Mouse (Mus musculus): ENCODE data around the gene Ppp1r13b. TPM values are rescaled to one million over a fixed set of nuclear protein-coding genes. Genes with fewer than 3 reads are reported as not detected.

Ppp1r13b gene
- total and polyA plus RNA-seq, 3 experiments = 0.42 to 2.0 (median 0.64) TPM

- H3K79me2 ChIP-seq (replicated peaks; ENCODE audit: control insufficient read depth, extremely low read depth, insufficient read depth, poor library complexity, severe bottlenecking) = no peaks in the 10 kb centered on the region
- no peak overlapping the region for H3K4me2 ChIP-seq (ENCODE audit: insufficient read depth, low read depth, poor library complexity, severe bottlenecking)
- dilution Hi-C loops (cut with MboI; ENCODE audit: extremely low pct_ligation_motif_present, extremely low pct_unique_long_range_greater_than_20kb, low sequenced_read_pairs) = no loop called here
- peaks cover 81 to 95% of the 10 kb centered on the region in 2 experiments for H3K36me3 ChIP-seq (replicated peaks in 1 of 2; ENCODE audit: control insufficient read depth in 1 of 2, insufficient read depth in 1 of 2, low read length in 1 of 2)
- DNase-seq (ENCODE audit: extremely low read depth) = no peak
- no peak overlapping the region for H3K4me3 ChIP-seq (replicated peaks in 1 of 3; ENCODE audit: low read depth in 2 of 3, low read length in 2 of 3, poor library complexity in 1 of 3)
- peaks cover 0 to 11% of the 10 kb centered on the region in 2 experiments; a peak in 1 of 4 replicates for H3K4me1 ChIP-seq (ENCODE audit: control insufficient read depth in 1 of 2, insufficient read depth in 2 of 2)
- TF ChIP-seq ELF1 (IDR thresholded peaks at IDR 0.05; ENCODE audit: low read depth, low read length) (no peak), RAD21 (IDR thresholded peaks at IDR 0.05; ENCODE audit: low read depth, low read length) (peak; percentile 33), CTCF (conservative IDR thresholded peaks at IDR 0.05 in 1 of 2, IDR thresholded peaks at IDR 0.05 in 1 of 2; ENCODE audit: low read depth in 2 of 2, low read length in 2 of 2) (peak in 1 of 2 experiments; percentile 40; a peak in 2 of 4 replicates), JUN (IDR thresholded peaks at IDR 0.05; ENCODE audit: insufficient read depth, low read depth, low read length) (no peak), ZMIZ1 (IDR thresholded peaks at IDR 0.05; ENCODE audit: low read depth, low read length) (no peak), SMC3 (IDR thresholded peaks at IDR 0.05; ENCODE audit: low read depth, low read length) (peak; percentile 23)
- H3K27ac ChIP-seq (ENCODE audit: insufficient read depth, low read depth) = no peak overlapping the region
- in situ Hi-C loops (cut with MboI; ENCODE audit: low pct_ligation_motif_present, low pct_unique_long_range_greater_than_20kb, low sequenced_read_pairs) = no loop called here
- peaks cover 10% of the 10 kb centered on the region for H3K9me3 ChIP-seq (replicated peaks; ENCODE audit: low read length)
- H3K9ac ChIP-seq (ENCODE audit: insufficient read depth, low read depth) = no peak overlapping the region
- no peaks in the 10 kb centered on the region for H3K27me3 ChIP-seq (replicated peaks)
These were observed 128.4 kb downstream of the Ppp1r13b start for GRCm38 (mm10) chr12:111779544-111779943.

Other genes with a start within 250 kb of the Ppp1r13b start
- 3.2 and 3.7 TPM in 2 replicates for gene Ckb, start 235.8 kb downstream of the Ppp1r13b start, total RNA-seq (2012; rRNA removed)
- not detected in 2 replicates for gene Ckb, start 235.8 kb downstream of the Ppp1r13b start, total RNA-seq (2014; rRNA removed)
- 0.27 and 0.54 TPM in 2 replicates for gene Ckb, start 235.8 kb downstream of the Ppp1r13b start, polyA plus RNA-seq (2012; ENCODE audit: insufficient read length, low read depth)
- 37.4 and 55.0 TPM in 2 replicates for gene Trmt61a, start 230.0 kb downstream of the Ppp1r13b start, total RNA-seq (2012; rRNA removed)
- gene Trmt61a, start 230.0 kb downstream of the Ppp1r13b start, total RNA-seq (2014; rRNA removed) = 21.8 and 23.3 TPM in 2 replicates
- 34.1 and 35.5 TPM in 2 replicates for gene Trmt61a, start 230.0 kb downstream of the Ppp1r13b start, polyA plus RNA-seq (2012; ENCODE audit: insufficient read length, low read depth)
- gene Bag5, start 194.9 kb downstream of the Ppp1r13b start, total RNA-seq (2012; rRNA removed) = 24.1 and 26.9 TPM in 2 replicates
- gene Bag5, start 194.9 kb downstream of the Ppp1r13b start, total RNA-seq (2014; rRNA removed) = 25.6 and 27.9 TPM in 2 replicates
- 27.9 and 29.2 TPM in 2 replicates for gene Bag5, start 194.9 kb downstream of the Ppp1r13b start, polyA plus RNA-seq (2012; ENCODE audit: insufficient read length, low read depth)
- 38.7 and 43.6 TPM in 2 replicates for gene Apopt1, start 194.8 kb downstream of the Ppp1r13b start, total RNA-seq (2012; rRNA removed)
- 35.9 and 36.0 TPM in 2 replicates for gene Apopt1, start 194.8 kb downstream of the Ppp1r13b start, total RNA-seq (2014; rRNA removed)
- gene Apopt1, start 194.8 kb downstream of the Ppp1r13b start, polyA plus RNA-seq (2012; ENCODE audit: insufficient read length, low read depth) = 49.1 and 49.9 TPM in 2 replicates
- gene Klc1, start 149.3 kb downstream of the Ppp1r13b start, total RNA-seq (2012; rRNA removed) = 45.2 and 55.1 TPM in 2 replicates
- 44.4 and 45.6 TPM in 2 replicates for gene Klc1, start 149.3 kb downstream of the Ppp1r13b start, total RNA-seq (2014; rRNA removed)
- gene Klc1, start 149.3 kb downstream of the Ppp1r13b start, polyA plus RNA-seq (2012; ENCODE audit: insufficient read length, low read depth) = 77.0 and 116 TPM in 2 replicates
- gene Xrcc3, start 94.2 kb downstream of the Ppp1r13b start, total RNA-seq (2012; rRNA removed) = 16.3 and 21.8 TPM in 2 replicates
- 7.4 and 11.8 TPM in 2 replicates for gene Xrcc3, start 94.2 kb downstream of the Ppp1r13b start, total RNA-seq (2014; rRNA removed)
- gene Xrcc3, start 94.2 kb downstream of the Ppp1r13b start, polyA plus RNA-seq (2012; ENCODE audit: insufficient read length, low read depth) = 12.9 and 13.3 TPM in 2 replicates
- gene Zfyve21, start 93.9 kb downstream of the Ppp1r13b start, total RNA-seq (2012; rRNA removed) = 5.9 and 8.4 TPM in 2 replicates
- gene Zfyve21, start 93.9 kb downstream of the Ppp1r13b start, total RNA-seq (2014; rRNA removed) = 6.3 and 7.6 TPM in 2 replicates
- 3.3 and 4.1 TPM in 2 replicates for gene Zfyve21, start 93.9 kb downstream of the Ppp1r13b start, polyA plus RNA-seq (2012; ENCODE audit: insufficient read length, low read depth)
- gene Atp5mpl, start 58.9 kb upstream of the Ppp1r13b start, total RNA-seq (2012; rRNA removed) = 224 and 276 TPM in 2 replicates
- gene Atp5mpl, start 58.9 kb upstream of the Ppp1r13b start, total RNA-seq (2014; rRNA removed) = 669 and 768 TPM in 2 replicates
- 164 and 172 TPM in 2 replicates for gene Atp5mpl, start 58.9 kb upstream of the Ppp1r13b start, polyA plus RNA-seq (2012; ENCODE audit: insufficient read length, low read depth)
- not detected in 2 replicates for gene Tdrd9, start 63.4 kb upstream of the Ppp1r13b start, total RNA-seq (2012; rRNA removed)
- gene Tdrd9, start 63.4 kb upstream of the Ppp1r13b start, total RNA-seq (2014; rRNA removed) = not detected in 2 replicates
- not detected in 2 replicates for gene Tdrd9, start 63.4 kb upstream of the Ppp1r13b start, polyA plus RNA-seq (2012; ENCODE audit: insufficient read length, low read depth)
- not detected in 2 replicates for gene Rd3l, start 73.2 kb upstream of the Ppp1r13b start, total RNA-seq (2012; rRNA removed)
- not detected in 2 replicates for gene Rd3l, start 73.2 kb upstream of the Ppp1r13b start, total RNA-seq (2014; rRNA removed)
- gene Rd3l, start 73.2 kb upstream of the Ppp1r13b start, polyA plus RNA-seq (2012; ENCODE audit: insufficient read length, low read depth) = not detected in 2 replicates
- not detected in 2 replicates for gene Aspg, start 198.6 kb upstream of the Ppp1r13b start, total RNA-seq (2012; rRNA removed)
- not detected in 2 replicates for gene Aspg, start 198.6 kb upstream of the Ppp1r13b start, total RNA-seq (2014; rRNA removed)
- gene Aspg, start 198.6 kb upstream of the Ppp1r13b start, polyA plus RNA-seq (2012; ENCODE audit: insufficient read length, low read depth) = not detected in 2 replicates
- gene Kif26a, start 238.1 kb upstream of the Ppp1r13b start, total RNA-seq (2012; rRNA removed) = not detected in 2 replicates
- not detected in 2 replicates for gene Kif26a, start 238.1 kb upstream of the Ppp1r13b start, total RNA-seq (2014; rRNA removed)
- not detected in 2 replicates for gene Kif26a, start 238.1 kb upstream of the Ppp1r13b start, polyA plus RNA-seq (2012; ENCODE audit: insufficient read length, low read depth)

Measured in CH12.LX (cell line).